Mouse (Mus musculus) Patski (cell line): ENCODE results near the gene Apoa2. TPM values are rescaled to one million over a fixed set of nuclear protein-coding genes. Genes with fewer than 3 reads are reported as not detected.
"Not testable (repeated sequence)": the region's sequence is repeated elsewhere in the genome, so short reads cannot be mapped to it uniquely, and the experiment has no call there.

ENCODE experiments used
- ATAC-seq: fragments of 100-300 bp; one replicate; pipeline ENCODE4 v1.8.0; 2021
- CTCF ChIA-PET: fragments of 350-600 bp; sonication (Branson Sonifier 250); formaldehyde crosslinking; loops from one replicate; lab custom pipeline; 2022; ENCODE audit warnings: inconsistent platforms; lab: Charles Lee
- POLR2A ChIA-PET: fragments of 350-600 bp; sonication (Branson Sonifier 250); formaldehyde crosslinking; loops from one replicate; lab custom pipeline; 2022; ENCODE audit warnings: antibody characterized with exemption, inconsistent platforms; lab: Charles Lee
- DNase-seq: peaks from one replicate; pipeline ENCODE4 v3.0.0-alpha.2; 2011; ENCODE audit warnings: low read depth, low spot score
- H3K27me3 ChIP-seq: fragments of 371-371 bp; one replicate; pipeline ENCODE4 v1.5.1; 2021
- CTCF ChIP-seq: fragments of 100-300 bp; IDR thresholded peaks from one replicate; pipeline ENCODE4 v1.5.1; 2021
- in situ Hi-C: fragments of 300-500 bp; cut with MboI; formaldehyde crosslinking; loops from 3 replicates; pipeline ENCODE4 v1.11.1; 2018; ENCODE audit warnings: low pct_unique_long_range_greater_than_20kb, mixed read lengths
- polyA plus RNA-seq: library from polyadenylated mRNA; unstranded; gene quantifications from one replicate; pipeline ENCODE4 v1.2.3, GENCODE M21; 2021

Apoa2 gene
- polyA plus RNA-seq, 1 experiment from 2014 or later: not detected

DNA sequence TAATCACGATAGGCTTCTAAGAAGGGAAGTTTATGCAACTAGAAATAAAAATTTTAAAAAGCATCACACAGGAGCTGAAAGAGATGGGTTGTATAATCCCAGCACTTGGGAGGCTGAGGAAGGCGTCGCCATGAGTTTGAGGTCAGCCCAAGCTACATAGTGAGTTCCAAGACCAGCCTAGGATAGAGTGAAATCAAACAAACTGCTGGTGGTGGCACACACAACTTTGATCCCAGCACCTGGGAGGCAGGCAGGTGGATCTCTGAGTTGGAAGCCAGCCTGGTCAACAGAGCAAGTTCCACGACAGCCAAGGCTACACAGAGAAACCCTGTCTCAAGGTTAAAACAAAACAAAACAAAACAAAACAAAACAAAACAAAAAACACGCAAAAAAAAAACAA is 7.5 kb downstream of the Apoa2 start:
- TF ChIP-seq CTCF: no peak
- no peak for ATAC-seq
- H3K27me3 ChIP-seq: no peaks in the 10 kb centered on the region
- in situ Hi-C loops: no loop called here
- CTCF ChIA-PET: interaction anchor here (1.1 to 1.6 kb wide), 2 partner anchors 11 to 16 kb away, joined by 3 read pairs; no protein-coding TSS in a partner anchor
- no peak for DNase-seq
- POLR2A ChIA-PET: interaction anchor here (0.9 to 1.2 kb wide), 4 partner anchors 9 to 119 kb away, joined by 3 to 7 read pairs (median 4); partner anchors contain the start of gene Cfap126

DNA sequence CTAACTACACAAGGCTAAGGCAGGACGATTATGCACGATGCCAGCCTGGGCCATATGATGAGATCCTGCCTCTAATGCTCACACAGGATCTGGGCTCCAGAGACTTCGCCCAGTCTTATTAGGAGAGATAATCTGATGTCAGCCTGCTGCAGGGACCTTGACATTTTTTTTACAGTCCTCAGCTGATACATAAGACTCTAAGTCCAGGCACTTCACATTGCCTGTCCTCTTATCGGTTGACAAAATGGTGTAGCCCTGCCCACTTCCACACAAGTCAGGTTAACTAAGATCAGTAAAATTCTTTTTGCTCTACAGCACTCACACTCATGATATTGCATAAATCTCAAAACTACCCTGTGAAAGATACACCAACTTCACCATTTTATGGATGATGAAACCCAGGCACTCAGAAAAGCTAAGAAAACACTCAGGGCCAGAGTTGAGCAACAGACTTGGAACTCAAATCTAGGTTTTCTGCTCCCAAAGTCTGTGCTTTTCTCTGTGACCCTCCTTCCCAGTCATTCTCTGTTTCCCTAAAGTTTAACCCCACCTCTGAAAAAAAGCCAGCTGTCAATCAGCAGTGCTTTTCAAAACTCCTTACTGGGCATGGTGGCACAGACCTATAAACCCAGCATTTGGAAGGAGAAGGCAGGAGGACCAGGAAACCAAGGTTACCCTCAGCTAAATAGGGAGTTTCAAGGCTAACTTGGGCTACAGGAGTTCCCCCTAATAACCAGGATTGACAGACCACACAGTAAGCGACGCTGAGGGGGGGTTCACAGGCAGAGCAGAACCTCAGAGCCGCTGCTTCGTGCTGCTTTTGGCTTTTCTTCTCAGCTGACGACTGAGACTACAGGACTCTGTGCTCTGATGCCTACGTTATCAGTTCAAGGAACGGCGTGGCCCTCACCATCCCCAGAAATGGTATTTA is 8.2 kb downstream of the Apoa2 start:
- in situ Hi-C loops: no loop called here
- TF ChIP-seq CTCF: no peak
- no peaks in the 10 kb centered on the region for H3K27me3 ChIP-seq
- POLR2A ChIA-PET: interaction anchor here (0.9 to 1.8 kb wide), 4 partner anchors 10 to 84 kb away, joined by 3 to 6 read pairs (median 4); partner anchors contain the start of gene Ndufs2
- CTCF ChIA-PET: interaction anchor here (1.1 to 1.6 kb wide), 2 partner anchors 10 to 15 kb away, joined by 3 read pairs; no protein-coding TSS in a partner anchor
- no peak for DNase-seq
- ATAC-seq: no peak

DNA sequence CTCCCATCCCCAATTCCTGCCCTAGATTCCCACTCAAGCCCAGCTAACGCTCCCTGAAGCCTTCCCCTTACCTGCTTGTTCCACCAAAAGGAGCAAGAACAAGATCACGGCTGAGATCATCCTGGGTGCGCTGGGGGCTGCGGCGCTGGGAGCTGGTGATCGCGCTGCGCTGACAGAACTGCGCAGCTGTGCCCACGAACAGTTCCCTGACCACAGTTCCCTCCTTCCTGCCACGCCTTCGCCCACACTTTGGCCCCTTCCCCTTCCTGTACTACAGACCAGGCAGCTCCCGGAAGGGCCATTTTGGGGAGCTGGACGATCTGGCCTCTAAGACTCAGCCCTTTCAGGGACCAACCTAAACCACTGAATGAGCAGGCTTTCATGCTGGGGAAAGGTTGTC is 9.3 kb downstream of the Apoa2 start, which contains the start of gene Fcer1g:
Gene Fcer1g (minus strand): TSS at position 240 of the 400 bp plus-strand sequence.
- no peak for TF ChIP-seq CTCF
- ChIA-PET POLR2A (interaction anchor here (1.0 to 1.8 kb wide), 4 partner anchors 9 to 78 kb away, joined by 3 to 6 read pairs (median 4); partner anchors contain the start of genes Ndufs2 and Tomm40l), CTCF (interaction anchor here (1.5 to 2.0 kb wide), 2 partner anchors 11 to 47 kb away, joined by 4 read pairs; partner anchors contain the start of gene Ppox)
- in situ Hi-C loops: no loop called here
- H3K27me3 ChIP-seq: no peaks in the 10 kb centered on the region
- DNase-seq (no peak), ATAC-seq (no peak)

DNA sequence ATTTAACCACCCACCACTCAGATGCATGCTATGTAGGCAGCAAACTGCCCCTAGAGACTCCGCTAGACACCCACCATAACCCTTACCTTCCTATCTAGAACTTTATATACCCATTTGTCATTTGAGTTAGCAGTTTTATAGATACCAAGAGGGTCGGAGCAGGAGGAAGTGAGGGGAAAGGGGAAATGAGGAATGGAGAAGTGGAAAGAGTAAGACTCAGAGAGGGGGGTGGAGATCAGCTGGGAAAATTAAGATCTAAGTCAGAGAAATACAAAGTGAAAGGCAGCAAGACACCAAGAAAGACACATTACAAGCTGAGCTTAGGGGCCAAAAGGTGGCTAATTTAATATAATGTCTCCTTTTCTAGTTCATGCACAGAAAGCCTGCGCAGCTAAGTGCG is 9.7 kb downstream of the Apoa2 start:
- ChIA-PET CTCF (interaction anchor here (1.0 to 2.0 kb wide), 4 partner anchors 11 to 123 kb away, joined by 3 to 6 read pairs (median 4); partner anchors contain the start of gene Ppox), POLR2A (interaction anchor here (0.6 to 1.8 kb wide), 3 partner anchors 8 to 119 kb away, joined by 3 to 6 read pairs (median 4); partner anchors contain the start of gene Tomm40l)
- in situ Hi-C loops: no loop called here
- TF ChIP-seq CTCF: no peak
- H3K27me3 ChIP-seq: no peaks in the 10 kb centered on the region
- DNase-seq (no peak), ATAC-seq (no peak)

DNA sequence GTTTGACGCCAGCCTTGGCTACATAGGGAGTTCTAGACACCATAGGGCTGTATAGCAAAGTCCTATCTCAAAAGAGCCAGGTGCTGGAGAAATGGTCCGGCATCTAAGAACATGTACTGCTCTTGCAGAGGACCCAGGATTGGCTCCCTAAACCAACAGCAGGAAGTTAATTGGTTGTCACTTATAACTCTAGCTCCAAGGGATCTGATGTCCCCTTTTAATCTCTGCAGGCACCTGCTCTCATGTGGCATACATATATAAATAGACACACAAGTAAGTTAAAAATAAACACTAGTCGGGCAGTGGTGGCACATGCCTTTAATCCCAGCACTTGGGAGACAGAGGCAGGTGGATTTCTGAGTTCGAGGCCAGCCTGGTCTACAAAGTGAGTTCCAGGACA is 10.9 kb downstream of the Apoa2 start:
- ChIA-PET POLR2A (no interaction called here), CTCF (interaction anchor here (0.8 to 2.0 kb wide), 5 partner anchors 11 to 125 kb away, joined by 3 to 6 read pairs (median 3); partner anchors contain the start of genes Apoa2 and Ppox)
- in situ Hi-C loops: no loop called here
- no peak for TF ChIP-seq CTCF
- DNase-seq: no peak
- ATAC-seq: no peak
- H3K27me3 ChIP-seq: no peaks in the 10 kb centered on the region

DNA sequence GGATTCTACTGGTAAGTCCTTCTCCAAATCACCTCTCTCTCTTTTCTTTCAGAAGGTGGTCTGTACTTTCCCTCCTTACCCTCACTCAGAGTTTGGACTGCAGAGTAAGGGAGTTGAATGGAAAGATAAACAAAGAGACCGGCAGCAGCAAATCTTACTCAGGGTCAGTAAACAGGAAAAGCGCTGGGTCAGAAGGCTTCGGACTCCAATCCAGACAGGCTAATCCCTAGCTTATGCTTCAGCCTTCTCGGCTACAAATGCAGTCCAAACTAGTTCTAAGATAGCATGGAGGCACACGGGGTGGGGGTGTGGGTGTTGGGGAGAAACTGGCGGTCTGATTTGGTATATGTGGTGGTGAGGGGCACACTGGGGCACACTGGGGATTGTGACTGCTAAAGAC is 12.6 kb downstream of the Apoa2 start:
- ChIA-PET POLR2A (no interaction called here), CTCF (interaction anchor here (2.0 kb wide), 1 partner anchor 17 kb away, joined by 5 read pairs; no protein-coding TSS in a partner anchor)
- DNase-seq (no peak), ATAC-seq (no peak)
- in situ Hi-C loops: no loop called here
- no peaks in the 10 kb centered on the region for H3K27me3 ChIP-seq
- no peak for TF ChIP-seq CTCF

DNA sequence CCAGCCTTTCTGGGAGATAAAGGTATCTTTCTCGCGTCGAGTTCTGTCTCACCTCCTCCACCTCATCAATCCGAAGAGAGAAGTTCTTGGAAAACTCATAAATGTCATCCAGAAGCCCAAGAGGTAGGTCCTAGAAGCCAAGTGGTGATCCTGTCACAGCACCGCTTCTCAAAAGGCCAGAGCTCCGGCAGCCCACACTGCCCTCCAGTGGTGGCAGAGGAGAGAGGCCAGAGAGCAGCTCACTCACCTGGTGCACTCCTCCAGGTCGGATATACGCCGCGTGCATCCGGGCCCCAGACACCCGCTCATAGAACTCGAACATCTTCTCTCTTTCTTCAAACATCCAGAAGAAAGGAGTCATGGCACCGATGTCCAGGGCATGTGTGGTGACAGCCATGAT is 13.6 kb downstream of the Apoa2 start:
- in situ Hi-C loops: no loop called here
- ChIA-PET POLR2A (interaction anchor here (1.0 kb wide), 1 partner anchor 17 kb away, joined by 3 read pairs; no protein-coding TSS in a partner anchor), CTCF (interaction anchor here (0.7 to 2.0 kb wide), 5 partner anchors 9 to 18 kb away, joined by 3 to 5 read pairs (median 4); partner anchors contain the start of genes Apoa2 and Ndufs2)
- DNase-seq (no peak), ATAC-seq (no peak)
- no peaks in the 10 kb centered on the region for H3K27me3 ChIP-seq
- TF ChIP-seq CTCF: peak; percentile 90

DNA sequence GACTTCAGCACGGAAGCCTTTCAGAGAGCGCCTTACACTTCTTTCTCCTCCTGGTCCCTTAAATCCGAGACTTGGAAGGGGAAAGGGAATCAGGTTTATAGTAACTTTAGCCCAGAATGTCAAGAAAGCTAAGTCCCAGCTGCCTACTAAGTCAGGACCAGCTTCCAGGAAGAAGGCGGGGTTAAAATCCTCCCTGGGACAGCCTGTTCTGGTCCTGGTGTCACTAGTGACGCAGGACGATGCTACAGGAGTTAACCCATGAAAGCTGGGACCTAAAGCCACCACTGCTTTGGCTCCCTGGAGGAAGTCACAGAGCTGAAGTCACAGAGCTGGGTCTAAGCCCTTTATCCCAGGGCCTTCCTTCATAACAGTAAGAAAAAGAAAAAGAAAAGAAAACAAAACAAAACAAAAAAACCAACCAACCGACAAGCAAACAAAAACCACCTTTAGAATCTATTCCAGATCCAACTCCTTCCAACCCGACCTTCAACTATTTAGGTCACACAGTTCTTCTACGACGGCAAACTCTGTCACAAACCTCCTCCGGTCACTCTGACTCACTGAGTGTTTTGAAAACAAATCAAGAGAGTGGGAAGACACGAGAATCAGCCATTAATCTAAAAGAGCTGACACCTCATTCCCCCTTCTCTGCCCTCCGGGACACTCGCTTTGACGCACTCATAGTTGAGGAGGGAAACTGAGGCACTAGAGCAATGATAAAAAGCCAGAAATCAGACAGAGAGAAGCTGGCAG is 15.3 kb downstream of the Apoa2 start:
- ChIA-PET CTCF (interaction anchor here (1.1 to 1.9 kb wide), 5 partner anchors 11 to 129 kb away, joined by 3 to 4 read pairs (median 4); partner anchors contain the start of genes Ndufs2 and Ppox), POLR2A (interaction anchor here (0.8 kb wide), 1 partner anchor 84 kb away, joined by 3 read pairs; no protein-coding TSS in a partner anchor)
- TF ChIP-seq CTCF: no peak
- DNase-seq (no peak), ATAC-seq (no peak)
- in situ Hi-C loops: no loop called here
- H3K27me3 ChIP-seq: no peaks in the 10 kb centered on the region

DNA sequence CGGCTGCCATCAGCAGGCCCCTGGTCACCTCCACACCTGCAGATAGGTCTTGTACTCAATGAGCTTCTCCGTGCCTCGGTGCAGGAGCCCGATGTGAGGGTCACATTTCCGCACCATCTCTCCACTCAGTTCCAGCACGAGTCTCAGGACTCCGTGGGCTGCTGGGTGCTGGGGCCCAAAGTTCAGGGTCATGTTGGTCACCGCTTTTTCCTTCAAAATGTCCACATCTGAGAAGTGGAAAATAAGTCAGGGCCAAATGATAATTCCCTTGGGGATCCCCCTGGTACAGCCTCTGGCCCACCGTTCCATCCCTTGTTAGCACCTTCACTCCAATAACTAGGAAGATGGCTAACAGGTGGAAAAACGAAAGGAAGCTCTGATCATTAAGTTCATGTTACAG is 16.1 kb downstream of the Apoa2 start:
- ChIA-PET CTCF (interaction anchor here (1.1 to 1.2 kb wide), 2 partner anchors 122 to 129 kb away, joined by 3 to 4 read pairs; no protein-coding TSS in a partner anchor), POLR2A (no interaction called here)
- no peak for TF ChIP-seq CTCF
- no peak for DNase-seq
- H3K27me3 ChIP-seq: no peaks in the 10 kb centered on the region
- ATAC-seq: no peak
- in situ Hi-C loops: no loop called here

DNA sequence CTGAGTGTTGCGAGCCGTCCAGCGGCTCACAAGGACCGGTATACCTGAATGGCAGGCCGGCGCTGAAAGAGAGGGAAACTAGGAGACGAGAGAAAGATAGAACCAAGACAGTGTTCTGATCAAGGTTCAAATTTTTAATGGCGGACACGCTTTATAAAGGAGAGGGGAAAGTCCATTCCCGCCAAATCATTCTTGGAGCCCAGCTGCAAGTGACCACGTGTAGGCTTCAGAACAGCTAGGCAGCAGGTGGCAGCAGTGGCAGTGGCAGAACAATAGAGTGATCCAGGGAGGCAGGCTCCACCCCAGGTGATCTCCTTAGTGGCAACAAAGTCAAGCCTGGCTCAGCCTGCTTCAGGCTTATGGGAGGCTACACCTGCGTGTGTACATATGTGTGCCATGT is 17.1 kb downstream of the Apoa2 start:
- ChIA-PET POLR2A (interaction anchor here (1.0 to 1.8 kb wide), 2 partner anchors 8 to 20 kb away, joined by 3 to 6 read pairs; partner anchors contain the start of gene Fcer1g), CTCF (interaction anchor here (1.7 kb wide), 1 partner anchor 20 kb away, joined by 4 read pairs; the partner anchor contains the start of gene Tomm40l)
- in situ Hi-C loops, H3K27me3 ChIP-seq, DNase-seq, ATAC-seq: not testable (repeated sequence)
